Mouse (Mus musculus): ENCODE results near the gene Trpm3. TPM values are rescaled to one million over a fixed set of nuclear protein-coding genes. Genes with fewer than 3 reads are reported as not detected.
A peak's percentile ranks its signal among the peaks of the same experiment; 100 is the strongest.

Trpm3 gene
- polyA plus RNA-seq, 1 experiment from 2014 or later = 15.5 TPM

- Histone ChIP-seq H3K27me3 (no peaks in the 10 kb centered on the region), H3K27ac (no peak overlapping the region), H3K36me3 (no peaks in the 10 kb centered on the region), H3K9ac (replicated peaks) (no peak overlapping the region), H3K4me2 (replicated peaks) (no peak overlapping the region), H3K4me1 (replicated peaks) (no peaks in the 10 kb centered on the region), H3K9me3 (no peaks in the 10 kb centered on the region), H3K4me3 (replicated peaks) (no peak overlapping the region)
- ATAC-seq = no peak
- WGBS = 61% methylated on average over 2 of the region's 2 CpGs
Measured at GRCm38 (mm10) chr19:22326813-22327212, 188.0 kb downstream of the Trpm3 start.

DNA sequence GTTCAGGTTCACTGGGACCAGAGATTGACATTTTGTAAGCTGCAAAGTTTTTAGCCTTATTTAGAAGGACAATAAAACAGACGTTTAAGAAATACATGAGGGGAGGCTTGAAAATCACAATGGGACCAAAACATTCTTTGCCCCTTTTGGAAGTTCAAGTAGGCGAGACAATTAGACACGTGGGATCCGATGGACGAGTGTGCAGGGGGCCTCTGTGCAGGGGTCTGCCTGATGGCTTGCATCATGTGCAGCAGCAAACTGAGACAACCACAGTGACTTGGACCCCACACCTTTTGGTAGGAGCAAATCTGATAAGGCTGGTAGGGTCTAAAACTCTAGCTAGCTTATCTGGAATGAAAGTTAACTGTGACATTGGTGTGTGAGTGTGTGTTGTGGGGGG lies 188.4 kb downstream of the Trpm3 start:
- H3K4me1 ChIP-seq (replicated peaks) = no peaks in the 10 kb centered on the region
- H3K27ac ChIP-seq = no peak overlapping the region
- ATAC-seq = no peak
- no peak overlapping the region for H3K4me3 ChIP-seq (replicated peaks)
- no peaks in the 10 kb centered on the region for H3K27me3 ChIP-seq
- WGBS = 54% methylated on average over 5 of the region's 5 CpGs
- H3K9ac ChIP-seq (replicated peaks) = no peak overlapping the region
- H3K4me2 ChIP-seq (replicated peaks) = no peak overlapping the region
- H3K36me3 ChIP-seq = no peaks in the 10 kb centered on the region
- no peaks in the 10 kb centered on the region for H3K9me3 ChIP-seq

- H3K4me3 ChIP-seq (replicated peaks) = no peak overlapping the region
- H3K9ac ChIP-seq (replicated peaks) = no peak overlapping the region
- peak; percentile 73; the same call in 1 of the 2 replicates for ATAC-seq
- no peaks in the 10 kb centered on the region for H3K27me3 ChIP-seq
- H3K4me1 ChIP-seq (replicated peaks) = no peaks in the 10 kb centered on the region
- WGBS = 91% methylated on average over 3 of the region's 3 CpGs
- no peak overlapping the region for H3K27ac ChIP-seq
- no peak overlapping the region for H3K4me2 ChIP-seq (replicated peaks)
- H3K9me3 ChIP-seq = no peaks in the 10 kb centered on the region
- H3K36me3 ChIP-seq = no peaks in the 10 kb centered on the region
Measured at GRCm38 (mm10) chr19:22336278-22336677, 197.4 kb downstream of the Trpm3 start.

GRCm38 (mm10) chr19:22337468-22337867 lies 198.6 kb downstream of the Trpm3 start:
- Histone ChIP-seq H3K27me3 (no peaks in the 10 kb centered on the region), H3K9ac (replicated peaks) (no peak overlapping the region), H3K4me2 (replicated peaks) (no peak overlapping the region), H3K36me3 (no peaks in the 10 kb centered on the region), H3K4me1 (replicated peaks) (no peaks in the 10 kb centered on the region), H3K4me3 (replicated peaks) (no peak overlapping the region), H3K9me3 (no peaks in the 10 kb centered on the region), H3K27ac (no peak overlapping the region)
- peak; percentile 56; the same call in 1 of the 2 replicates for ATAC-seq
- WGBS = 19% methylated on average over 5 of the region's 5 CpGs

DNA sequence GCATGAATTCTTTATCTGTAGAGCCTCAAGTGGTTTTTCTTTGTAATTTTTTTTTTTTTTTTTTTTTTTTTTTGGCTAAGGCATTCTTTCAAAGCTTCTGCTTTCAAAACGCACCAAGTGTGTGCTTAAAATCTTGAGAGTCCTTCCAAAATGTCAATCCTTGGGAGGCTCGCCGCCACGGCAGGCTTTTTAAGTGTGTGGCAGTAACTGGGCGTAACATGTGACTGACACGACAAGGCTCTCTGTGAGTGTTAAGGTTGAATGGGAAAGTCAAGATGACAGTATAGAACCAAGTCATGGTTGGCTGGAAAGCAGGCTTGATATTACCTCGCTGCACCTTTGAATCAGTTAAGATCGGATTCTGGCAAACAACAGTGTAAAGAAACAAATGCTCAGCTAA lies 200.1 kb downstream of the Trpm3 start:
- no peak overlapping the region for H3K27ac ChIP-seq
- no peaks in the 10 kb centered on the region for H3K9me3 ChIP-seq
- H3K27me3 ChIP-seq = no peaks in the 10 kb centered on the region
- no peak overlapping the region for H3K4me2 ChIP-seq (replicated peaks)
- H3K36me3 ChIP-seq = no peaks in the 10 kb centered on the region
- no peak overlapping the region for H3K9ac ChIP-seq (replicated peaks)
- no peak overlapping the region for H3K4me3 ChIP-seq (replicated peaks)
- H3K4me1 ChIP-seq (replicated peaks) = no peaks in the 10 kb centered on the region
- ATAC-seq = no peak
- WGBS = 73% methylated on average over 8 of the region's 8 CpGs

DNA sequence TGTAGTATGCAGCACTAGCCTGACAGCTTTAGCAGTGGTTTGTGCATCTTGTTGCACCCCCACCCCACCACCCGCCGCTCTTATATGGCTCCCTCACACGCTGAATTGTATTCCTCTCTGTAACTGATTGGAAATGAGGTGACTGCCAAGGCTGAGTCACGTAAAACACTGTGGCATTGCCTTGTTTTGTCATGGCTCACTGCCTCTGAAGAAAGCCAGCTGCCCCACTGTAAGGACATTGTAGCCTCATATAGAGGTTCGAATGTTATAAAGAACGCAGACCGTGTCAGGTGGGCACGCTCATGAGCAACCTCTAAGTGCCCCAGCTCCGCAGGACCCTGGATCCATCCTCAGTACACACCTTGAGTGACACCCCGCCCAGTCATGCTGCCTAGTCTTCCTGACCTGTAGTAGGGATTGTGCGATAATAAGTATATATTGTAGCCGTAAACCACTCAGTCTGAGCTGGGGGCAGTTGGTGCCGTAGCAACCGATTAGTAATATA lies 215.2 kb downstream of the Trpm3 start:
- H3K36me3 ChIP-seq = no peaks in the 10 kb centered on the region
- no peak overlapping the region for H3K9ac ChIP-seq (replicated peaks)
- H3K4me3 ChIP-seq (replicated peaks) = no peak overlapping the region
- no peak overlapping the region for H3K4me2 ChIP-seq (replicated peaks)
- peak; percentile 58; the same call in 1 of the 2 replicates for ATAC-seq
- no peak overlapping the region for H3K27ac ChIP-seq
- H3K9me3 ChIP-seq = no peaks in the 10 kb centered on the region
- no peaks in the 10 kb centered on the region for H3K4me1 ChIP-seq (replicated peaks)
- H3K27me3 ChIP-seq = no peaks in the 10 kb centered on the region
- 74% methylated on average over 14 of the region's 14 CpGs for WGBS

DNA sequence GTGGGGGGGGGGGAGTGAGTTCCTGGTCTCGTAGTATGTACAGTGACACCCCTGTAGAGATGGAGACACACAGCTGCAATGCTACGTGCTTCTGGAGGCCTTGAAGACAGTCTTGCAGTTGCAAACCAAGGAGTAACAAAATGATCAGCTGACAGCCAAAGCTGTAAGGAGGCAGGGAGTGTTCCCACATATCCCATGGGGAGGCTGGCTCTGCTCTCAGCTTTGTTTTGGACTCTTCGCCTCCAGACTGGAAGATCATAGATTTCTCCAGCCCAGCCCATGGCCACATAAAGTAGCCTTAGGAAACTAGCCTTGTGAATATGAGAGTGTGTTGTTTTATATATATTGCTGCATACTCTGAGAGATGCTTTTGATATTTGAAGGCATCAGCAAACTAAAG lies 248.0 kb downstream of the Trpm3 start:
- 91% methylated on average over 3 of the region's 3 CpGs for WGBS
- Histone ChIP-seq H3K4me3 (replicated peaks) (no peak overlapping the region), H3K27me3 (no peaks in the 10 kb centered on the region), H3K4me1 (replicated peaks) (no peaks in the 10 kb centered on the region), H3K4me2 (replicated peaks) (no peak overlapping the region), H3K9ac (replicated peaks) (no peak overlapping the region), H3K36me3 (no peaks in the 10 kb centered on the region), H3K27ac (no peak overlapping the region), H3K9me3 (no peaks in the 10 kb centered on the region)
- no peak for ATAC-seq

GRCm38 (mm10) chr19:22394700-22395099 lies 255.9 kb downstream of the Trpm3 start:
- Histone ChIP-seq H3K9me3 (no peaks in the 10 kb centered on the region), H3K36me3 (no peaks in the 10 kb centered on the region), H3K27me3 (no peaks in the 10 kb centered on the region), H3K4me2 (replicated peaks) (no peak overlapping the region), H3K9ac (replicated peaks) (no peak overlapping the region), H3K27ac (no peak overlapping the region), H3K4me3 (replicated peaks) (no peak overlapping the region), H3K4me1 (replicated peaks) (peaks cover 6% of the 10 kb centered on the region; the same call in 1 of the 2 replicates)
- 76% methylated on average over 1 of the region's 1 CpGs for WGBS
- ATAC-seq = no peak

DNA sequence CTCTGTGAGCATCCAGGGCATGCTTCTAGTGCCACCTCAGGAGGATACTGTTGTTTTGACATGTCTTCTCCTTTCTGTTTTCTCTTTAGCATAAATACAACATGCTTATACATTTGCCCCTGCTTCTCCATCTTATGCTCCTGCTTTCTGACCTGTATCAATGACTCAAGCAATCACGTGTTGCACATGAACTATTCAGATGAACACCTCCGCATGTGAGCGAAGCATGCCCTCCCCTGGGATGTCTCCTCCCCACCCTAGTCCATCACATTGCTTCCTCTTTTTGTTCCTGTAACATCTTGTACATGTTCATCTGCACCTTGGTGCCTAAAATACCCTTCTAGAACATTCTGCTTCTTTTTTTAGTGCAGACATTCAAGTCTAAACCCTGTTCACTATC lies 265.2 kb downstream of the Trpm3 start:
- 90% methylated on average over 3 of the region's 3 CpGs for WGBS
- no peak overlapping the region for H3K4me2 ChIP-seq (replicated peaks)
- no peak for ATAC-seq
- no peak overlapping the region for H3K9ac ChIP-seq (replicated peaks)
- H3K36me3 ChIP-seq = no peaks in the 10 kb centered on the region
- no peak overlapping the region for H3K27ac ChIP-seq
- H3K4me1 ChIP-seq (replicated peaks) = no peaks in the 10 kb centered on the region
- H3K9me3 ChIP-seq = no peaks in the 10 kb centered on the region
- H3K4me3 ChIP-seq (replicated peaks) = no peak overlapping the region
- H3K27me3 ChIP-seq = no peaks in the 10 kb centered on the region

GRCm38 (mm10) chr19:22418239-22418638 lies 279.4 kb downstream of the Trpm3 start:
- H3K4me2 ChIP-seq (replicated peaks) = no peak overlapping the region
- H3K36me3 ChIP-seq = no peaks in the 10 kb centered on the region
- no peaks in the 10 kb centered on the region for H3K27me3 ChIP-seq
- no peak overlapping the region for H3K27ac ChIP-seq
- H3K4me1 ChIP-seq (replicated peaks) = no peaks in the 10 kb centered on the region
- H3K4me3 ChIP-seq (replicated peaks) = no peak overlapping the region
- WGBS = 94% methylated on average over 3 of the region's 3 CpGs
- no peak for ATAC-seq
- no peak overlapping the region for H3K9ac ChIP-seq (replicated peaks)
- no peaks in the 10 kb centered on the region for H3K9me3 ChIP-seq

DNA sequence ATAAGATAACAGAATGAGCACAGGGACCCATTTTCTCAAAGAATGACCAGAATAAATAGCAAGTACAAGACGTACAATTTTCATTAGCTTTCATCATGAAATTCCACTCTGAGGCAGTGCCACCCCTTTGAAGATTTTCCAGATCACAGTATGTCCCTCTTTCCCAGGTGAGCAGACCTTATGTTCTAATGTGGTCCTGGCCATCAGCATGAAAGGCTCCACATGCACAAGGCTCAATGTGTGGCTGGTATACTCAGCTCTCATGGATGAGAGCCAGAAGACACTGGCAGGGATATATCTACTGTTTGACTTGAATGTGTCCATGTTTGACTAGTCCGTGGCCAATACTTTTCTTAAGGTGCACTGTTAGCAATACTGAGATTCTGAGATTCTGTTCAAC lies 298.4 kb downstream of the Trpm3 start:
- Histone ChIP-seq H3K27ac (no peak overlapping the region), H3K4me1 (replicated peaks) (no peaks in the 10 kb centered on the region)

DNA sequence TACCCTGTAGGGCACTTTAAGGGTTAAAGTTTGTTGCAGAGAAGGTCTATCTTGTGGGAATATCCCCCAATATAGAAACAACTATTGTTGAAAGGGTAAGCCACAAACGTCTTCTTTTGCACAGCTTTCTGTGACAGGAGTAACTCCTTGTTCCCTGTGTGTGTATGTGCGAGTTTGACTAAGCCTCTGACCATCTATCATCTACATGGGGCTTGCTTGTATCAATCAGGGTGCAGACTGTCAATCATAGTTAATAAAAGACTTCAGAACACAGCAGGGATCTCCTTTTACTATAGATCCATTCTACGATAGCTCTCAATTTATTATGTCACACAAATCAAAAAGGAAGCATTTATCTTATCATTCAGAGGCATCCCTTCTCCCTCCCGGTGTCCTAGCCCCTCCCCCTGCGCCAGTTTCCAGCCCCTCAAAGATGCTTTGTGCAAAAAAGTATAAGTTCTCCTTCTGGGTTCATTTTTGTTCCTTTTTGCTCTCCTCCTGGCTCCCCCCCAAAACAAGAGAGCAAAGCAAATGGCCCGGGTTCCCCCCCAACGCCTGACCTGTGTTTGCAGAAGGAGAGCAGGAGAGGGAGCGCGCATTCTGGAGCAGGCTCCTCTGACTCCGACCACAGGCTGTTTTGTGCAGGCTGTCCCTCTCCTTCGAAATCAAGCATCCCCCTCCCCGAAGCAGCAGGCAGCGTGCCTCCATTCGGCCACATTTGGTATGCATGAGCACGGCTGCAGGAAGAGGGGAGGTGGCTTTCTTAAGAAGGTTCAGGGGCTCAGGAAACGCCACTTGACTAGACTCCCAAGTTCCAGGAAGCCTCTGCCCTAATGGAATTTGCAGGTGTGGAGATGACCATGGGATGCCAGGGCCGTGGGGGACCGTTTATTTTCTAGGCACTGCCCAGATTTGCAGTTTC lies 308.8 kb downstream of the Trpm3 start:
- H3K36me3 ChIP-seq = no peaks in the 10 kb centered on the region
- H3K4me1 ChIP-seq (replicated peaks) = peaks cover 25% of the 10 kb centered on the region
- ATAC-seq = peak; percentile 84
- H3K27me3 ChIP-seq = no peaks in the 10 kb centered on the region
- peak overlapping the region; percentile 80 for H3K4me2 ChIP-seq (replicated peaks)
- WGBS = 1% methylated on average over 18 of the region's 18 CpGs
- peak overlapping the region; percentile 59 for H3K9ac ChIP-seq (replicated peaks)
- peak overlapping the region; percentile 49 for H3K4me3 ChIP-seq (replicated peaks)
- no peaks in the 10 kb centered on the region for H3K9me3 ChIP-seq
- no peak overlapping the region for H3K27ac ChIP-seq

More for the DNA sequence above, 298.4 kb downstream of the Trpm3 start:
- Histone ChIP-seq H3K36me3 (no peaks in the 10 kb centered on the region), H3K27me3 (no peaks in the 10 kb centered on the region), H3K9ac (replicated peaks) (no peak overlapping the region), H3K4me3 (replicated peaks) (no peak overlapping the region), H3K9me3 (no peaks in the 10 kb centered on the region), H3K4me2 (replicated peaks) (no peak overlapping the region)
- 93% methylated on average over 2 of the region's 2 CpGs for WGBS
- ATAC-seq = no peak

Data from midbrain, embryonic 13.5 days (tissue).